Mouse (Mus musculus): Measurements from ENCODE around the gene Utrn. TPM values are rescaled to one million over a fixed set of nuclear protein-coding genes. Genes with fewer than 3 reads are reported as not detected.

Utrn gene
- polyA plus RNA-seq, 1 experiment from 2014 or later, result 20.3 TPM

GRCm38 (mm10) chr10:12575849-12576435 lies 293.2 kb downstream of the Utrn start:
- 76% methylated on average over 8 of the region's 8 CpGs for WGBS
- Histone ChIP-seq H3K9me3 (ENCODE audit: control insufficient read depth, low read length) (no peaks in the 10 kb centered on the region), H3K4me3 (replicated peaks; ENCODE audit: low read length) (no peak overlapping the region), H3K27me3 (replicated peaks; ENCODE audit: control insufficient read depth, insufficient read depth, low read length) (no peaks in the 10 kb centered on the region), H3K4me1 (replicated peaks; ENCODE audit: control insufficient read depth, insufficient read depth, low read length) (no peaks in the 10 kb centered on the region; the same call in 1 of the 2 replicates), H3K9ac (replicated peaks; ENCODE audit: low read depth, low read length) (no peak overlapping the region), H3K36me3 (ENCODE audit: control insufficient read depth, insufficient read depth) (no peaks in the 10 kb centered on the region), H3K4me2 (ENCODE audit: low read length) (no peak overlapping the region), H3K27ac (ENCODE audit: low read length) (no peak overlapping the region)
- ATAC-seq, result no peak

GRCm38 (mm10) chr10:12574760-12575159 lies 294.4 kb downstream of the Utrn start:
- Histone ChIP-seq H3K27ac (ENCODE audit: low read length) (no peak overlapping the region), H3K27me3 (replicated peaks; ENCODE audit: control insufficient read depth, insufficient read depth, low read length) (no peaks in the 10 kb centered on the region), H3K4me2 (ENCODE audit: low read length) (0 out of 2 replicates have a peak overlapping the region, but pooled peaks have one; percentile 15), H3K9me3 (ENCODE audit: control insufficient read depth, low read length) (no peaks in the 10 kb centered on the region), H3K36me3 (ENCODE audit: control insufficient read depth, insufficient read depth) (no peaks in the 10 kb centered on the region), H3K4me1 (replicated peaks; ENCODE audit: control insufficient read depth, insufficient read depth, low read length) (no peaks in the 10 kb centered on the region; the same call in 1 of the 2 replicates), H3K4me3 (replicated peaks; ENCODE audit: low read length) (no peak overlapping the region), H3K9ac (replicated peaks; ENCODE audit: low read depth, low read length) (no peak overlapping the region)
- WGBS, result 22% methylated on average over 10 of the region's 10 CpGs
- peak; percentile 58; the same call in 1 of the 2 replicates for ATAC-seq

- WGBS, result 22% methylated on average over 6 of the region's 6 CpGs
- Histone ChIP-seq H3K9ac (replicated peaks; ENCODE audit: low read depth, low read length) (no peak overlapping the region), H3K27ac (ENCODE audit: low read length) (no peak overlapping the region), H3K9me3 (ENCODE audit: control insufficient read depth, low read length) (no peaks in the 10 kb centered on the region), H3K4me3 (replicated peaks; ENCODE audit: low read length) (no peak overlapping the region), H3K4me2 (ENCODE audit: low read length) (no peak overlapping the region), H3K36me3 (ENCODE audit: control insufficient read depth, insufficient read depth) (no peaks in the 10 kb centered on the region), H3K27me3 (replicated peaks; ENCODE audit: control insufficient read depth, insufficient read depth, low read length) (no peaks in the 10 kb centered on the region), H3K4me1 (replicated peaks; ENCODE audit: control insufficient read depth, insufficient read depth, low read length) (no peaks in the 10 kb centered on the region; the same call in 1 of the 2 replicates)
- no peak for ATAC-seq
Measured at GRCm38 (mm10) chr10:12573601-12574000, 295.6 kb downstream of the Utrn start.

- Histone ChIP-seq H3K4me1 (replicated peaks; ENCODE audit: control insufficient read depth, insufficient read depth, low read length) (no peaks in the 10 kb centered on the region; the same call in 1 of the 2 replicates), H3K4me2 (ENCODE audit: low read length) (no peak overlapping the region), H3K9ac (replicated peaks; ENCODE audit: low read depth, low read length) (no peak overlapping the region), H3K27ac (ENCODE audit: low read length) (no peak overlapping the region), H3K36me3 (ENCODE audit: control insufficient read depth, insufficient read depth) (no peaks in the 10 kb centered on the region), H3K27me3 (replicated peaks; ENCODE audit: control insufficient read depth, insufficient read depth, low read length) (no peaks in the 10 kb centered on the region), H3K9me3 (ENCODE audit: control insufficient read depth, low read length) (no peaks in the 10 kb centered on the region), H3K4me3 (replicated peaks; ENCODE audit: low read length) (no peak overlapping the region)
- WGBS, result 13% methylated on average over 4 of the region's 4 CpGs
- no peak for ATAC-seq
Measured at GRCm38 (mm10) chr10:12572759-12573158, 296.4 kb downstream of the Utrn start.

DNA sequence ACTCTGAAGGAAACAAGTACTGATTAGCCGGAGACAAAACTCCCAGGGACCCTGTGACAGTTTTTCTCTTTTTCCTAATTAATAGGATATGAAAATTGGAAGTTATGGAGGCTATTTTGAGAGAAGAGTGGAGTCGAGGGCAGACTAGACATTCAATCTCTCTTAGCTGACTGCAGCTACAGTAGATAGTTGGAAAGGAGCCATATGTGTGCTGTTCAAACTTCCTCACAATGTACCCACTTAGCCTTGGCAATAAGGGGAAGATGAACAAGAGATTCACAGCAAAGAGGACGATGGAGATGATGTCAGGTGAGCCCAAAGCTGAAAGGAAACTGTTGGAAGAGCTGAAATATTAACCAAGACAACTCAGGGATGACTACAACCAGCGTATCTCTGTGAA lies 304.7 kb downstream of the Utrn start:
- no peak for ATAC-seq
- no peak overlapping the region for H3K4me3 ChIP-seq (replicated peaks; ENCODE audit: low read length)
- 66% methylated on average over 4 of the region's 4 CpGs for WGBS

DNA sequence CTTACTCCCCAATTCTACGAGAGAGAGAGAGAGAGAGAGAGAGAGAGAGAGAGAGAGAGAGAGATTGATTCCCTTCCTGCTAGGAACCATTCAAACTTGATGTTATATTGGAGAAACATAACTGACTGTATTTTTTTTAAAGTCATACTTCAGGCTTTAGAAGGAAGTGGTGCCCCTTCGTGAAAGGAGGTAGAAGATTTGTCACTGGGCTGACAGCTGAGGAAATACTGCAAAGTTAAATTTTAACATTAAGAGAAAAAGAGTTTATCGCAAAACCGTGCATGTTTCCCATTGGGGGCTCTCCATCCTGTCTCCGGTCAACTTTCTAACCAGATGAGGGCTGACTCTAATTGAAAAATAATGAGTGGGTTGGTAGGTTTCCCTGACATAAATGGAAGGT lies 310.4 kb downstream of the Utrn start:
- no peaks in the 10 kb centered on the region for H3K27me3 ChIP-seq (replicated peaks; ENCODE audit: control insufficient read depth, insufficient read depth, low read length)
- ATAC-seq, result no peak
- no peak overlapping the region for H3K4me2 ChIP-seq (ENCODE audit: low read length)
- no peak overlapping the region for H3K9ac ChIP-seq (replicated peaks; ENCODE audit: low read depth, low read length)
- no peak overlapping the region for H3K4me3 ChIP-seq (replicated peaks; ENCODE audit: low read length)
- no peaks in the 10 kb centered on the region for H3K4me1 ChIP-seq (replicated peaks; ENCODE audit: control insufficient read depth, insufficient read depth, low read length)
- WGBS, result 95% methylated on average over 5 of the region's 5 CpGs
- no peaks in the 10 kb centered on the region for H3K9me3 ChIP-seq (ENCODE audit: control insufficient read depth, low read length)
- H3K36me3 ChIP-seq (ENCODE audit: control insufficient read depth, insufficient read depth), result no peaks in the 10 kb centered on the region
- H3K27ac ChIP-seq (ENCODE audit: low read length), result no peak overlapping the region

More for the DNA sequence above, 304.7 kb downstream of the Utrn start:
- no peaks in the 10 kb centered on the region for H3K27me3 ChIP-seq (replicated peaks; ENCODE audit: control insufficient read depth, insufficient read depth, low read length)
- no peak overlapping the region for H3K4me2 ChIP-seq (ENCODE audit: low read length)
- no peak overlapping the region for H3K27ac ChIP-seq (ENCODE audit: low read length)
- H3K36me3 ChIP-seq (ENCODE audit: control insufficient read depth, insufficient read depth), result no peaks in the 10 kb centered on the region
- H3K9ac ChIP-seq (replicated peaks; ENCODE audit: low read depth, low read length), result no peak overlapping the region
- H3K9me3 ChIP-seq (ENCODE audit: control insufficient read depth, low read length), result no peaks in the 10 kb centered on the region
- H3K4me1 ChIP-seq (replicated peaks; ENCODE audit: control insufficient read depth, insufficient read depth, low read length), result no peaks in the 10 kb centered on the region

GRCm38 (mm10) chr10:12554090-12554718 lies 315.0 kb downstream of the Utrn start:
- ATAC-seq, result no peak
- H3K9ac ChIP-seq (replicated peaks; ENCODE audit: low read depth, low read length), result no peak overlapping the region
- H3K36me3 ChIP-seq (ENCODE audit: control insufficient read depth, insufficient read depth), result no peaks in the 10 kb centered on the region
- H3K27me3 ChIP-seq (replicated peaks; ENCODE audit: control insufficient read depth, insufficient read depth, low read length), result no peaks in the 10 kb centered on the region; the same call in 1 of the 2 replicates
- H3K27ac ChIP-seq (ENCODE audit: low read length), result no peak overlapping the region
- no peak overlapping the region for H3K4me2 ChIP-seq (ENCODE audit: low read length)
- no peaks in the 10 kb centered on the region for H3K9me3 ChIP-seq (ENCODE audit: control insufficient read depth, low read length)
- no peak overlapping the region for H3K4me3 ChIP-seq (replicated peaks; ENCODE audit: low read length)
- peaks cover 5% of the 10 kb centered on the region; the same call in 1 of the 2 replicates for H3K4me1 ChIP-seq (replicated peaks; ENCODE audit: control insufficient read depth, insufficient read depth, low read length)
- 74% methylated on average over 2 of the region's 2 CpGs for WGBS

DNA sequence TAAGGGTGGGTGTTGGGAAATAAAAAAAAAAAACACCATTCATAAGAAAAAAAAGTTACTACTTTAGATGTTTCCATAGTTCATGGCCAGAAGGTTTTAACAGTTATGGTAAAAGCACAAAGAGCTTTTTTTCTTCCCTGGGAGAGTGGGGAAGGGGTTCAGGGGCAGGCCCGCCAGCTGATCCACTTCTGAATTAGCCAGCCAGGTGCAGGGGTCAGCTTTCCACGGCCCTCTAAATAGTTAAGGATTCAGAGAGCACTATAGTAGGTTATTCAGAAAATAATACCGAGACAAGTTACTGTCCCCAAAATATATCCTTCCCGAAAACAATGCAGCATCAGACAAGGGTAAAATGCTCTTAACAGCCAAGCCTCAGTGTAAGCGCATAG lies 316.3 kb downstream of the Utrn start:
- no peaks in the 10 kb centered on the region for H3K36me3 ChIP-seq (ENCODE audit: control insufficient read depth, insufficient read depth)
- 58% methylated on average over 5 of the region's 5 CpGs for WGBS
- peaks cover 2% of the 10 kb centered on the region; the same call in 1 of the 2 replicates for H3K27me3 ChIP-seq (replicated peaks; ENCODE audit: control insufficient read depth, insufficient read depth, low read length)
- H3K4me3 ChIP-seq (replicated peaks; ENCODE audit: low read length), result no peak overlapping the region
- no peaks in the 10 kb centered on the region for H3K9me3 ChIP-seq (ENCODE audit: control insufficient read depth, low read length)
- no peak for ATAC-seq
- H3K27ac ChIP-seq (ENCODE audit: low read length), result no peak overlapping the region
- peaks cover 16% of the 10 kb centered on the region for H3K4me1 ChIP-seq (replicated peaks; ENCODE audit: control insufficient read depth, insufficient read depth, low read length)
- H3K9ac ChIP-seq (replicated peaks; ENCODE audit: low read depth, low read length), result no peak overlapping the region
- H3K4me2 ChIP-seq (ENCODE audit: low read length), result no peak overlapping the region

DNA sequence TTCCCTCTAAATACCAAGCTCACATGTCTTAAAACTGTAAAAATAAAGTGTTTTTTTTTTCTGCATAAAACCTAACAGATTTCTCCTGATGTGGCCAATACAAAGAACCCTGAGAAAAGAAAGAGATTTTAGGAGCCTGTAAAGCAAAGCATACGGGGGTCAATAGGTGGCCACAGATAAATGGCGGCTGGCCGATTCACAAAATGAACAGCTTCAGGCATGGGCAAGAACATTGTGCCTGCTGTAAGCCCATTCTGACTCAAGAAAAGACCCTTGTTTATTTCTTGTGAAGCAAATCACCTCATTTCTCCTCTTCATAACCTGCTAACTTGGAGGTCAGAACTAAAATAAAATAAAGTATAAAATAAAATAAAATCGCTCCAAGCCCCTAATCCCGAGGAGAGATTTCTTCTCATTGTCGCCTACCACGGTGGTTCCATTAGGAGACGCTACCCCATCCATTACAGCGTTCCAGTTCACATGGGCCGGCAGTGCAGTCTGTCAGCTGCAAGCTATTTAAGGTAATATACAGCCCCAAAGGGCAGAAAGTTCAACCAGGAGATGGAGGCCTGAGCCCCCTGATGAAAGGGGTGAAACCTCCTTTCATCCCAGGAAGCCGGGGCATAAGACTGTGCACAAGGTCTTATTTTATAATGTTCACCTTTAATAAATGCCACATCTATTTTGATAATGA lies 316.8 kb downstream of the Utrn start:
- Histone ChIP-seq H3K27me3 (replicated peaks; ENCODE audit: control insufficient read depth, insufficient read depth, low read length) (peaks cover 2% of the 10 kb centered on the region; the same call in 1 of the 2 replicates), H3K9ac (replicated peaks; ENCODE audit: low read depth, low read length) (no peak overlapping the region), H3K4me1 (replicated peaks; ENCODE audit: control insufficient read depth, insufficient read depth, low read length) (peaks cover 17% of the 10 kb centered on the region), H3K4me3 (replicated peaks; ENCODE audit: low read length) (no peak overlapping the region), H3K9me3 (ENCODE audit: control insufficient read depth, low read length) (no peaks in the 10 kb centered on the region), H3K36me3 (ENCODE audit: control insufficient read depth, insufficient read depth) (no peaks in the 10 kb centered on the region), H3K27ac (ENCODE audit: low read length) (no peak overlapping the region), H3K4me2 (ENCODE audit: low read length) (no peak overlapping the region)
- 50% methylated on average over 11 of the region's 11 CpGs for WGBS
- no peak for ATAC-seq
